Mouse (Mus musculus) cerebellum, adult 11 months (tissue): Measurements from ENCODE around the gene Ppp2r3c.
"Not testable (repeated sequence)": the region's sequence is repeated elsewhere in the genome, so short reads cannot be mapped to it uniquely, and the experiment has no call there.

Source experiments
- DNase-seq: peaks from one replicate; pipeline ENCODE4 v3.0.0; 2022

Ppp2r3c gene

GRCm38 (mm10) chr12:55302485-55303441, at the start of gene Ppp2r3c:
Gene Ppp2r3c (minus strand): TSS chr12:55302998.
- DNase-seq: peak; percentile 81

DNA sequence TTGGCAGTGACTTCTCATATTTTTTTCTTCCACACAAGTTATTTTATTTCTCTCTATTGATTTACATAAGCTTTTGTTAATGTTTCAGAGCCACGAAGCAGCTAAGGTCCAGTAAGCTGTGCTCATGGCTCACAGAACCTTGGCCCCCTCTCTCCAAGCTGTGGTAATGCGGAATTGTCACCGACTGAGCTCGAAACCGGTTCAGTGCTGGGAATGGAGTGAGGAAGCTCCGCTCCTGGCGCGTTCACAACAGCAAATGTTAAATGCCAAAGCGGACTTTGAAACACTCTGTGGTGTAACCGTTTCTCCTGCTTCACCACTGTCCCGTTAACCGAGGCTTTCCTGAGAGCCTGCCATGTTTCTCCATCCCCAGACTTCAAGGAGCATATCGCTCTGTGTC, 41.8 kb upstream of the Ppp2r3c start:
- no peak for DNase-seq

DNA sequence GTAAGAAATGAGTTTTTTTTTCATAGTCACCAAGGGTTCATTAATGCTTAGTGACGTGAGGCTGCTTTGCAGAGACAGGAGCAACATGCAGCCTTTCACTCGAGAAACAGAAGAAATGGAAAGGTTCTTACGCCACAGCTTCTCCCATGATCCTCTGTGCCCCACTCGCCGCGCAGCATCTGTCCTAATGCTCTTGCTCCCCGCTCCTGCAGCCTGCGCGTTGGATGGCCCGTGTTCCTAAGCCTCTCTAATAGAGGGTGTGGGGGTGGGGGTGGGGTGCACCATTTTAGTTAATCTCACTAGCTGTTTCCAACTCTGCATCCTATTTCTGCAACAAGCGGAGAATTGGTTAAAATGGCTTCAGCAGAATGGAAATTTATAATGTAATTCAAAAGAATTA, 41.2 kb upstream of the Ppp2r3c start:
- DNase-seq: no peak

DNA sequence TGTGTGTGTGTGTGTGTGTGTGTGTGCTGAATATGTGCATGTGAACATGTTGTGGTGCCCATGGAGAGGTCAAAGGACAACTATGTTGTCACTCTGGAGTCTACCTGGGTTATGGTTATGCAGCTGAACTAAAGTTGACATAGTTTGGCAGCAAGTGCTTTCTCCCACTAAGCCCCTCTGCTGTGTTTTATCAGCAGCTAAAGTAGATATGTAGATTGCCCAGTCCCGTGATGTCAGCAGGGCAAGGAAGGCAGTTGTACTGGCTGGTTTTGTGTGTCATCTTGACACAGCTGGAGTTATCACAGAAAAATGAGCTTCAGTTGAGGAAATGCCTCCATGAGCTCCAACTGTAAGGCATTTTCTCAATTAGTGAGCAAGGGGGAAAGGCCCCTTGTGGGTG, 40.2 kb upstream of the Ppp2r3c start:
- DNase-seq: not testable (repeated sequence)

DNA sequence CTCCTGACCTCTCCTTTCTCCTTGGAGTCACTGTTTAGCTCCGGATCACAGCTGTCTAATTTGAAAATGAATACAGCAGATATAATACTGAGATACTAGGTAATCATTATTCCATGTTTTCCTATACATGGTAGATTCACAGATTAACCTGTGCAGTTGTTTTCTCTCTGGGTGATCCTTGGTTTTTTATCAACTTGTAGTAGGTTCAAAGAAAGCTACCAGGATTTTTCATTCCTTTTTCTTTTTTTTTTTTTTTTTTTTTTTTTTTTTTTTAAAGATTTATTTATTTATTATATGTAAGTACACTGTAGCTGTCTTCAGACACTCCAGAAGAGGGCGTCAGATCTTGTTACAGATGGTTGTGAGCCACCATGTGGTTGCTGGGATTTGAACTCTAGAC, 35.7 kb upstream of the Ppp2r3c start:
- not testable (repeated sequence) for DNase-seq

DNA sequence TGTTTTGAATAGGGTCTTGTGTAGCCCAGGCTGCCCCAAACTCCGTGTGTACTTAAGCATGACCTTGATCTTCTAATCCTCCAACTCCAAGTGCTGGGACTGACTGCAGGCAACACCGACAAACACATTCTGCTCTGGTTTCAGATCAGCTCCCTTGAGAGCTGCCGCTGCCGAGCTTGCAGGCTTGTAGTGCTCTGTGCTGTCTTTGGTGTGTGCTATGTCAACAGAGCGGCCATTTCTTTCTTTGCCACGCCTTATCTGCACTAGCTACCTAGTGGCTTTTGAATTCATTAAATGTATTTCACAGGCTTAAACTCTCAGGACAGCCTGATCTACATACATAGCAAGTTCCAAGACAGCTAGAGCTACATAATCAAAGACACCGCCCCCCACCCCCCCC, 30.9 kb upstream of the Ppp2r3c start:
- DNase-seq: no peak

DNA sequence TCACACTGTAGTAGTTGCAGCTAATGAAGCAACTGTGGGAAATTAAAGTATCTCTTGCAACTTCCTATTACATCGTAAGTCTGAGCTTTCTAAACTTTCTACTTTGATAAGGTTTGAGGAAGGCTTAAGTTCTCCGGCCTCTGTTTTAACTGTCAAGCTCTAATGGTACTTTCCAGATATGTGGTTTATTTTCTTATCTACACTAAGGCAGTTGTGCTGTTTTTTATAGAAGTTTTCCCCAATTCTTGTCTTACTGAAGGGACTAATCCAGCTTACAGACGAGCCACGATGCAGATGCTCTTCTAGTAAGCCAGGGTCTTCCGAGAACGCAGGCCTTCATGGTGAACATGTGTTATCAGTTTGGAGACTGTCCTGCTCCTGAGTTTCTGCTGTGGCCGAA, 26.6 kb upstream of the Ppp2r3c start:
- DNase-seq: no peak

- no peak for DNase-seq
These were observed 26.0 kb upstream of the Ppp2r3c start for GRCm38 (mm10) chr12:55328784-55329183.

DNA sequence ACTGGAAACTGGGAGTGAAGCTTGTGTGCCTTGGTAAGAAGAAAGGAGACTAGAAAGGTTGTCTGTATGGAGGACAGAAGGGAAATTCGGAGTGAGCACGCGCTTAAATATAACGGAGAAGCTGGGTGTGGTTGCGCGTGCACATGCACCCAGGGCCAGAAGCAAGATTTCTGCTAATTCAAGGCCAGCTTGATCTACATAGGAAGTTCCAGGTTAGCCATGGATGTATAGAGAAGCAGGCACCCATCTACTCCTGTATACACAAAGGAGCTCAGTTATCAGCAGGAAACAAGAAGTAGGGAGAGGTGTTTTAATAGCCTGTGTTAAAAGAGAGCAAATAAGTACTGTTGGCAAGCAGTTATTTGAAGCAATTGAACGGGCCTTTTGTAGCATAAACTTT, 22.9 kb upstream of the Ppp2r3c start:
- no peak for DNase-seq

- no peak for DNase-seq
These were observed 19.0 kb upstream of the Ppp2r3c start for GRCm38 (mm10) chr12:55321642-55322291.

- peak; percentile 51 for DNase-seq
These were observed 12.4 kb upstream of the Ppp2r3c start for GRCm38 (mm10) chr12:55315192-55315591.

DNA sequence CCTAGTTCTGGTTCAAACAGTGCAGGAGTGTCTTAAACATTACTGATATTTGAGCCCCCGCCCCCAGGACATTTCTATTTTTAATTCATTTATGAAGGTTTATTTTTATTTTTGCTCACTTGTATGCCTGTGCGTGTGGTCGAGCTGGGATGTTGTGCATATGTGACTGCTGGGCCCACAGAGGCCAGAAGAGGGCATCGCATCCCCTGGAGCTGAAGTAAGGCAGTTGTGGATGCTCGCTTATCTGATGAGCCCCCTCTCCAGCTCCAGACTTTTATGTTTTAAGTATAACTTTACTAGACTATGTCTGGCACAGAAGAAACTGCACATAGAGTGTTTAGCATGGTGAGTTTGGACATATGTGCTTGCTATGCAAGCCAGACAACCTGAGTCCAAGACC, 11.1 kb upstream of the Ppp2r3c start:
- no peak for DNase-seq

- no peak for DNase-seq
These were observed 9.0 kb upstream of the Ppp2r3c start for GRCm38 (mm10) chr12:55311841-55312240.

DNA sequence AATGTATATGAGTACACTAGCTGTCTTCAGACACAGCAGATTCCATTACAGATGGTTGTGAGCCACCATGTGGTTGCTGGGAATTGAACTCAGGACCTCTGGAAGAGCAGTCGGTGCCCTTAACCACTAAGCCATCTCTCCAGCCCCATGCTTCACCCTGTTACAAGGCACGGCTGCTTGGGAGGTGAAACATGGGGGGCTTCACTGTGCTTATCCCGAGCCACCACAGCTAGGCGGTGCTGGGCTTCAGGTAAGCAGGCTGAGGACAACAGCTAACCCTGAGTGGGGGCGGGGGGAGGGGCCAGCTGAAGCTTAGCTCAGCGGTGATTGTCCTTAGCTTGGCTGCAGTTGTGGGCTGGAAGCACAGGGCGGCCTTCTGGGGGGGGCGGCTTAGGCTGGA, 6.7 kb upstream of the Ppp2r3c start:
- no peak for DNase-seq

GRCm38 (mm10) chr12:55308731-55309130, 5.9 kb upstream of the Ppp2r3c start:
- DNase-seq: no peak

GRCm38 (mm10) chr12:55307566-55307965, 4.8 kb upstream of the Ppp2r3c start:
- DNase-seq: no peak

GRCm38 (mm10) chr12:55306371-55306770, 3.6 kb upstream of the Ppp2r3c start:
- DNase-seq: no peak

DNA sequence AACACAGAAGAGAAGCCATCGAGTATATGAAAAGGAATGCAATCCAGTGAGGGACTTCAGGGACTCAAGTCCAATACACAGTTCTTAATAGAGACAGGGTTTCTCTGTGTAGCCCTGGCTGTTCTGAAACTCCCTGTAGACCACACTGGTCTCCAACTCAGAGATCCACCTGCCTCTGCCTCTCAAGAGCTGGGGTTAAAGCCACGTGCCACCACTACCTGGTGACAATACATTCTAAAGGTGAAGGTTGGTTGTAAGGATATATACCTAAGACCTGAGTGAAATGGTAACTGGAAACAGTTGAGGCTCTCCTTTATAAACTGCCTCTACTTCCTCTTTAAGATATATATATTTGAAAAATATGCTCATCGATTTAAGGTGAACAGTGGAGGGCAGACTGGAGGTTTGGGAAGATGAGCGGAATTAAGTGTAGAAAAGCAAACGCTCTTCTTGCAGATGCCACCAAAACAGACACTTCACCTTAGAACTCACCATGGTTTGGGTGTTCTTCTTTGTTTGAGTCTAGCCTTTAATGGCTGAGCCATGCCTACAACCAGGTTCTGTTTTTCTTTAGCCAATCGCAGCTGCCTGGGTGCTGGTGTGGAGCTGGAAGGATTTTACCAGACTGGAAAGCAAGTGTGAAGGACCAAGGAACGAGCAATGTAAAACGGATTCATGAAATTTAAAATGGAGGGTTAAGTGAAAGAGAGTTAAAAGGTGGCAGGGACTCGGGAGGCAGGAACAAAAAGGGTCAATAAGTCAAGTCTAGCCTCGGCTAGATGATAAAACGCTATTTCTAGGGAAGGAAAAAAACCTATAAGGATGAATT, 1.1 kb downstream of the Ppp2r3c start:
- no peak for DNase-seq

GRCm38 (mm10) chr12:55300820-55301351, 1.9 kb downstream of the Ppp2r3c start:
- DNase-seq: no peak

- no peak for DNase-seq
These were observed 3.5 kb downstream of the Ppp2r3c start, which contains the start of gene 1110008L16Rik for GRCm38 (mm10) chr12:55299336-55299735. Gene 1110008L16Rik (plus strand): TSS chr12:55299577.

DNA sequence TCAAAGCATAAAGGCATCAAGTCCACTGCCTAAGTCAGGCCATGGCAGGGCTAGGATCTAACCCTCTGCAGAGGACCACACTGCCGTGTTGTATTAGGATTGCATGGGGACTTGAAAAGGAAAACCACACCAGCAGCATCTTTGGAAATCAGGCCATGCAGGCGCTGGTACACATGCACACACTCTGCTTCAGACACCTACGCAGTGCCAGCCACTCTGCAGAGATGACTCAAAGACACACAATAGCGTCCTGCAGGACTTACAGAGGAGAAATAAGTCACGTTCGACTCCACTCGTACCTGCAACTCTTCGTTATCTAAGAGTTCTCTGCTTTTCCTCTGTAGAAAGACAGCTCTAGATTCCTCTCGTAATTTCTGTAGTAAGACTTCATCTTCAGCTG, 4.7 kb downstream of the Ppp2r3c start:
- DNase-seq: no peak

DNA sequence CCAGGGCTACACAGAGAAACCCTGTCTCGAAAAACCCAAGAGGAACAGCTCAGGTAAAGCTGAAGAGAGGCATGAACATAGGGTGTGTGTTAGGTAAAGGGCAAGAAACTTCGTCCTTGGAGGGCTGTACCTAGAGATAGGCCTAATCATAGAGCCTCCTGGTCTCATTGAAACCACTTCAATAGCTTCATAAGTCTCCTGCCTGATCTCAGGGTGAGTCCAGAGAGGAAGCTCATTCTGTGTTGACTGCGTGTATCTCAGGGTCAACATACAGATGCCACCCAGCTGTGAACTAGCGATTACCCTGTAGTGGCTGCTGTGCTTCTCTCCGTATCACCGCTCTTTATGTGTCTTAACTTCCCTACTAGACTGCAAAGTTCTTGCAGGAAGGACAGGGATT, 25.2 kb downstream of the Ppp2r3c start:
- not testable (repeated sequence) for DNase-seq

DNA sequence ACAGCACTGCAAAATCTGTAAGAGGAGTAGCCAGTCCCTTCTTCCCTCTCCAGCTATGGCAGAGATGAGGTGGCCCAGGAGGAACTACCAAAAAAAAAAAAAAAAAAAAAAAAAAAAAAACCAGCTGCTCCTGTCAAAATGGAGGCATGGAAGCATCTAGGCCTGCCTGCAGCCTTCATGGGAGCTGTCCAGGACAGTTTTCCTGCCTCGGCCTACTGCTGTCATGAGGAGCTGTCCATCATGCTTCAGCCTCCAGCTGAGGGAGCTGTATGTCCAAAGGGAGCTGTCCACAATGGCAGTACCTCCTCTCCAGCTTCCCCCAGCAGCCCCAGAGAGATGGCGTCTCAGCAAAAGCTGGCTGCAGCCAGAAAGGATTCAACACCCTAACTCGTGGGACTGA, 30.6 kb downstream of the Ppp2r3c start:
- no peak for DNase-seq
